Mouse (Mus musculus): Measurements from ENCODE around the gene Gm49339.
"Not testable (repeated sequence)": the region's sequence is repeated elsewhere in the genome, so short reads cannot be mapped to it uniquely, and the experiment has no call there.

The Gm49339 gene

GRCm38 (mm10) chr10:51480397-51480796, at the start of gene Gm49339, which contains the start of gene Lilr4b:
Gm49339 (plus strand) TSS chr10:51480612.
Lilr4b (plus strand) TSS chr10:51480632.
- not testable (repeated sequence) for DNase-seq

- no peak for DNase-seq
These were observed 47.5 kb upstream of the Gm49339 start for GRCm38 (mm10) chr10:51432940-51433339.

GRCm38 (mm10) chr10:51435684-51436083, 44.7 kb upstream of the Gm49339 start:
- DNase-seq, result no peak

- no peak for DNase-seq
These were observed 28.8 kb upstream of the Gm49339 start for GRCm38 (mm10) chr10:51451610-51452009.

DNA sequence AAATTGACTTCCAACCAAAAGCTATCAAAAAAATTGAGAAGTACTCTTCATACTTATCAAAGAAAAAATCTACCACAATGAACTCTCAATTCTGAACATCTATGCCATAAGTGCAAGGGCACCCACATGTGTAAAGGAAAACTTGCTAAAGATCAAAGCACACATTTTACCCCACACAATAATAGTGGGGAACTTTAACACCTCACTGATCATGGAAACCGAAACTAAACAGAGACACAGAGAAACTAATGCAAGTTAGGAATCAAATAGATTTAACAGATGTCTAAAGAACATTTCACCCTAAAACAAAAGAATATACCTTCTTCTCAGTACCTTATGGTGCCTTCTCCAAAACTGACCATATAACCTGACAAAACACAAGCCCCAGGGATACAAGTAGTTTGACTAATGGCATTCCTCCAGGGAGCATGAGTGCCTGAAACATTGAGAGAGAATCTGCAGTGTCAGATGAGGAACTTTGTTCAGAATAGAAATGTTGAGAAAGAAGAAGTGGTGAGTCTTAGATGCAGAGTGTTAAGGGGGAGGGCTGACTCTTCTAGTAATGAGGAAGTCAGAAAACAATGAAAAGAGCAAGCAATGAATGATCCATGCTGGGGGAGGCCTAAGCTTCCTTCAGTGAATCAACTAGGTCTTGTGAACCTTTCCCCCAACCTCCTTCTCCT, 26.7 kb upstream of the Gm49339 start:
- DNase-seq, result no peak

DNA sequence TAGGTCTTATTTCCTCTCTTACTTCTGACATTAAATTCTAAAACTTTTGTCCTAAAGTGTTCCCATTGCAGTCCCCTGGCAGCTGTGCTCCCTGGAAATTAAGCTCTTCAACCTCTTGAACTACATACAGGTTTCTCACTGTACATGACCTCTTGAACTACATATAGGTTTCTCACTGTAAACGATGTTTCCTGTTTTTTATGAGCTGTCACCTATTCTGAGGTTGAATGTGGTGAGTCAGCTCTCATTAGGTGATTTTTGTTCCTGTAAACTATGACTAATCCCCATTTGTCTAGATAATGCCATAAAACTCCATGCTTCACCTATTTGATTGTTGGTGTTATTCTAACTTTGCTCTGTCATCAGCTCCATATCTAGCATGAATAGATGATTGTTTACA, 26.0 kb upstream of the Gm49339 start:
- no peak for DNase-seq

GRCm38 (mm10) chr10:51455762-51456161, 24.6 kb upstream of the Gm49339 start:
- no peak for DNase-seq

GRCm38 (mm10) chr10:51456369-51456768, 24.0 kb upstream of the Gm49339 start:
- DNase-seq, result no peak

DNA sequence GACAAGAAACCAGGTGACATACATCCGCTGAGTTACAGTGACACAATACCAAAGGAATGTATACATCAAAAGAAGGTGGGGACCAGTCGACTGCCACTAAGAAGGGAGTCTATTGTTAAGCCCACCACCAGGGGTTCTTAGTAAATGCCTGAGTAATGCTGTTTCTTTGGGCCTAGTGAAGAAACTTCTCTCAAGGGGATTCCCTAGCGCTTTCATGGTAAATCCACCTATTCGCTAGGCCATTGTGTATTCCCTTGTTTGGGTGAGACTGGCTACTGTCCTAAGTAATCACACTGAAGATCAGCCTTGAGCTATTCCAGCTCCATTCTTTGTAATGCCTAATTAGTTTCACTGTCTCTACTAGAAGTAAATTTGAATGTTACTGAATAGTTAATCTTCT, 16.6 kb upstream of the Gm49339 start:
- DNase-seq, result not testable (repeated sequence)

GRCm38 (mm10) chr10:51490691-51491090, 10.3 kb downstream of the Gm49339 start, which contains the start of gene Lilrb4a:
Lilrb4a (plus strand) TSS chr10:51490956.
- DNase-seq, result not testable (repeated sequence)

GRCm38 (mm10) chr10:51520021-51520420, 39.6 kb downstream of the Gm49339 start:
- DNase-seq, result no peak

DNA sequence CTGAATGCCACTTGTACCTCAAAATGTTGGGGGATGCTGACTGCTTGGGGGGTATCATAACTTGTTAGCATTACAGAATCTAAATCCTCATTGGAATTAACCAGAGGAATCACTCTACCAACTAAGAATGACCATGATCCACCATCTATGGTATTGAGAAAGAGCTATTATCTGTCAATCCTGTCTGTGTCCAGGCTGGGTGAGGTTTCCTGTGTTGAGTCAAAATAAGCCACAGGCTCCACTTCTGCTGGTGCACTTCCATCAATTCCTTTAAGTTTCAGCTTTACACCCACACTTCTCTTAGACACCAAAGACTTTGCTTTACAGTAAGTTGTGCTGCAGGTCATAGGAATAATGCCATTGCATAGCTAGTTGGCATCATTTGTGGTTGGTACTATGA, 41.0 kb downstream of the Gm49339 start:
- DNase-seq, result no peak

DNA sequence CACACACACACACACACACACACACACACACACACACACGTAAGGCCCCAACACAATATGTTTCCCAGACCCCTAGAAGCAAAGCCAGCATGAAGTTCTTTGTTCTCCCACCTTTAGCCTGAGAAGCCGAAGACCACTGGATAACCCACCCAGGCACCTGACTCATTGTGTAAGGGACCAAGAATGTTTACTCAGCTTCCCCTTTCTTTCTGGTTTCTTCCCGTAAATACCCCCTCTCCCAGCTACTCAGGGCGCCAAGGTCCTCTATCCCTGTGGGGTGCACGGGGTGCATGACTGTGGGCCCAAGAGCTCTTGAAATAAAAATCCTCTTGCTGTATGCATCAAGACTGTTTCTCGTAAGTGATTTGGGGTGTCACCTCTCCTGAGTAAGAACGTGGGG, 45.7 kb downstream of the Gm49339 start:
- no peak for DNase-seq

DNA sequence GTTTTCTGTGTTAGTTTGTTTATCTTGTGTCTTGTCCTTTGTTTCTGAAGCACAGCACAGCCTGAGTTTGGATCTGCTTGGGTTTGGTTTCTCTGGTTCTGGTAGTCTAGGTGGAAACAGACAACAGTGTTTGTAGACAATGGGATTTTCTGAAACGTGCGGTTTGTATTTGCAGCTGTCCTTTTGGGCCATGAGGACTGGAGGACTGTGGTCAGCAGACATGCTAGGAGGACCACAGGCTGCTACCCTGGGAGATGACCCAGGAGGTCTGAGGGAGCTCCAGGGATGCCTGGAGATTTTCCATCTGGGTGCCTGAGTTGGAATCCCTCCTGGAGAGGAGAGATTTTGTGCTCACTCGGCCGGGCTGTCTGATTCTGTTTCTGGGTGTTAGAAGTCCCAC, 46.2 kb downstream of the Gm49339 start:
- no peak for DNase-seq

DNA sequence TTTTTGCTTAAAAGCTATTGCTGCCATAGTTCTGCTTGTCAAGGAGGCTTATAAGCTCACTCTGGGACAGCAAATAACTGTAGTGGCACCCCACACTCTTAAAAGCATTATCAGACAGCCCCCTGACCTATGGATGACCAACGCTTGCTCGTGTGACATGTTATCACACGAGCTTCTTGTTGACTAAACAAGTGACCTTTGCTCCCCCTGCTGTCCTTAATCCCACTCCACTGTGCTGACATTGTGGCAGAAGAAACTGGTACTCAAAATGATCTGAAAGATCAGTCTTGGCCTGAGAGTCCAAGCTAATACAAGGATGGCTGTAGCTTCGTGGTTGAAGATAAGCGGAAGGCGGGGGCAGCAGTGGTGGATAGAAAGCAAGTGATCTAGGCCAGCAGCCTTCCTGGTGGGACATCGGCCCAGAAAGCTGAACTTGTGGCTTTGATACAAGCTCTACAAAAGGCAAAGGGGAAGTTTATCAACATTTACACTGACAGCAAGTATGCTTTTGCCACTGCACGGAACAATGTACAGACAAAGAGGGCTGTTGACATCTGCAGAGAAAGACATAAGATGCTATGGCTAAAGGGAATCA, 48.5 kb downstream of the Gm49339 start:
- DNase-seq, result no peak

GRCm38 (mm10) chr10:51529497-51529896, 49.1 kb downstream of the Gm49339 start:
- no peak for DNase-seq

DNA sequence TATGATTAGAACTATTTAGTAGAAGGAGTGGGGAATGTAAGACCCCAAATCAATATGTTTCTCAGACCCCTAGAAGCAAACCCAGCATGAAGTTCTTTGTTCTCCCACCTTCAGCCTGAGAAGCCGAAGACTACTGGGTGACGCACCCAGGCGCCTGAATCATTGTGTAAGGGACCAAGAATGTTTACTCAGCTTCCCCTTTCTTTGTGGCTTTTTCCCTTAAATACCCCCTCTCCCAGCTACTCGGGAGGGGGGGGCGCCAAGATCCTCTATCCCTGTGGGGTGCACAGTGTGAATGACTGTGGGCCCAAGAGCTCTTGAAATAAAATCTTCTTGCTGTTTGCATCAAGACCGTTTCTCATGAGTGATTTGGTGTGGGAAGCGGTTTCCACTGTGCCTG, 50.4 kb downstream of the Gm49339 start:
- DNase-seq, result no peak
